Mouse (Mus musculus) CH12.LX (cell line): ENCODE results near the gene Agmo.

Source experiments
- CHD1 ChIP-seq: IDR thresholded peaks from 2 replicates; pipeline ENCODE4 v1.6.1; 2012; ENCODE audit warnings: low read depth, low read length, improper control_type of control experiment, inconsistent platforms
- CHD2 ChIP-seq: IDR thresholded peaks from 2 replicates; pipeline ENCODE4 v1.6.1; 2011; ENCODE audit warnings: low read length, improper control_type of control experiment
- CTCF ChIP-seq, 2 experiments: IDR thresholded peaks in 1 of 2; conservative IDR thresholded peaks in 1 of 2; 2 replicates each; pipeline ENCODE4 v1.5.1; 2011 to 2012; ENCODE audit warnings: low read depth in 2 of 2, low read length in 2 of 2, improper control_type of control experiment in 1 of 2, inconsistent platforms in 1 of 2, mild to moderate bottlenecking in 1 of 2, moderate library complexity in 1 of 2
- JUND ChIP-seq: conservative IDR thresholded peaks from 2 replicates; pipeline ENCODE4 v1.6.1; 2011; ENCODE audit warnings: low read depth, low read length, improper control_type of control experiment
- MAFK ChIP-seq: IDR thresholded peaks from 2 replicates; pipeline ENCODE4 v1.6.1; 2011; ENCODE audit warnings: low read length, improper control_type of control experiment; ENCODE audit not compliant: insufficient replicate concordance
- NELFE ChIP-seq: IDR thresholded peaks from 2 replicates; pipeline ENCODE4 v1.6.1; 2011; ENCODE audit warnings: low read depth, low read length, improper control_type of control experiment
- POLR2A ChIP-seq: IDR thresholded peaks from 2 replicates; pipeline ENCODE4 v1.6.1; 2011; ENCODE audit warnings: low read depth, mild to moderate bottlenecking, improper control_type of control experiment, low read length
- POLR2AphosphoS2 ChIP-seq: IDR thresholded peaks from 2 replicates; pipeline ENCODE4 v1.6.1; 2011; ENCODE audit warnings: low read depth, low read length, improper control_type of control experiment
- RAD21 ChIP-seq: IDR thresholded peaks from 2 replicates; pipeline ENCODE4 v1.6.1; 2011; ENCODE audit warnings: low read depth, mild to moderate bottlenecking, low read length, improper control_type of control experiment, moderate library complexity
- RCOR1 ChIP-seq: conservative IDR thresholded peaks from 2 replicates; pipeline ENCODE4 v1.6.1; 2012; ENCODE audit warnings: low read depth, mild to moderate bottlenecking, inconsistent platforms, low read length, improper control_type of control experiment
- TCF12 ChIP-seq: IDR thresholded peaks from 2 replicates; pipeline ENCODE4 v1.6.1; 2014; ENCODE audit warnings: low read depth, mild to moderate bottlenecking, inconsistent platforms, low read length, improper control_type of control experiment
- ZMIZ1 ChIP-seq: IDR thresholded peaks from 2 replicates; pipeline ENCODE4 v1.6.1; 2012; ENCODE audit warnings: low read depth, mild to moderate bottlenecking, inconsistent platforms, low read length, improper control_type of control experiment

DNA sequence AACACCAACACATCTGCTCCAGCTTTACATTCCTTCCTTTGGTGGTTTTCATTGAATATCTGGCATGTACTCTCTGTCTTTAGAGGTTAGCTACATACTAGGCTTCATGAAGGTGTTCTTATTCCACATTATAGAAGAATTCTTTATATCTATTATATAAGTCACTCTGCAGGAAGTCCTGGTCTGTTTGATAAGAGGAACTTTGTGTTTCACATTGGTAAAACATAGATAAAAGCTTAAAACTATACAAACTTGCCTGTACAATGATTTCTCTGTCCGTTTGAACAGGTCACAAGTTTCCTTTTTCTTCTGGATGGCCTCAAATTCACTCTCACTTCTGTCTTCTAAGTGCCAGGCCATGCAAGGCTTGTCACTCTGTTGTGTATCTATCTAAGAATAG lies 316.8 kb downstream of the Agmo start:
- TF ChIP-seq NELFE (no peak), CHD1 (no peak), POLR2AphosphoS2 (no peak), JUND (no peak), CTCF (conservative IDR thresholded peaks at IDR 0.05 in 1 of 2, IDR thresholded peaks at IDR 0.05 in 1 of 2; ENCODE audit: low read depth in 2 of 2, low read length in 2 of 2) (no peak), ZMIZ1 (no peak), RAD21 (no peak), TCF12 (no peak), POLR2A (no peak), CHD2 (no peak), MAFK (no peak), RCOR1 (no peak)
